Mouse (Mus musculus) kidney, adult 8-10 months (tissue): ENCODE measurements around the gene Cftr.

ENCODE experiments used
- DNase-seq, 2 experiments: peaks; one replicate each; pipeline ENCODE4 v3.0.0; 2022

The Cftr gene

GRCm38 (mm10) chr6:18322950-18323349 is 152.5 kb downstream of the Cftr start:
- no peak for DNase-seq

DNA sequence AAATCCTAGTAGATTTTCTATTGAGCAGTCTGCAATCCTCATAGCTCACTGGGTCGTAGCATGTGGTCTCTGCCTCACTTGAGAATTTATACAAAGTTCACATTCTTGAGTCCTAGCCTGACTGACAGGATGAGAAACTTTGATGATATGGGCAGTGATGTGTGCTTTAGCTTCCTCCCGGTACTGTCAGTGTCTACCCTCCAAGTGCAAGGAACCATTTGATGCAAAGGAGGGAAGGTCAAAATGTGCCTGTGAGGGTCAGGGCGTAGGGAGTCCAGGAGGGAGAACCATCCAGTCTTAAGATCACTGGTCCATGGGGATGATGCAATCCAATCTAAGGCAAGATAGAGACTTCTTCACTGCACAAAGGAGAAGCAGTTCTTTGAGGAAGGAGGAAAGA is 164.9 kb downstream of the Cftr start:
- no peak for DNase-seq

DNA sequence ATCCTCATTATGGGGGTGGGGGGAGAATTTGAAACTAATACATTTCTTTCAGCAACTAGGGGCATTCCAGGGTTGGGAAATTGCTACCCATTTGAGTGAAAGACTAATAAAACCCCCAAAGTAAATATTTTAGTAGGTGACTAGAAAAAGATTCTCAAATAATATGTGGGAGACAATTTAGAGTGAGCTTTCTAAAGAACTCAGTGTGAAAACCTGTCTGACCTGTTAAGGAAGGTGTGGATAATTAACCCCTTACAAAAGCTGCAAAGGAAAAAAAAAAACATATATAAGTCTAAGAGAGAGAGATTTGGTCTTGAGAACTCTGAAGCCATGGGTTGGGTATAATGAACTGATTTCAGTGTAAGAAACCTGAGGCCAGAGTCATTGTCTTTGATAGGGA is 167.8 kb downstream of the Cftr start:
- DNase-seq = no peak

DNA sequence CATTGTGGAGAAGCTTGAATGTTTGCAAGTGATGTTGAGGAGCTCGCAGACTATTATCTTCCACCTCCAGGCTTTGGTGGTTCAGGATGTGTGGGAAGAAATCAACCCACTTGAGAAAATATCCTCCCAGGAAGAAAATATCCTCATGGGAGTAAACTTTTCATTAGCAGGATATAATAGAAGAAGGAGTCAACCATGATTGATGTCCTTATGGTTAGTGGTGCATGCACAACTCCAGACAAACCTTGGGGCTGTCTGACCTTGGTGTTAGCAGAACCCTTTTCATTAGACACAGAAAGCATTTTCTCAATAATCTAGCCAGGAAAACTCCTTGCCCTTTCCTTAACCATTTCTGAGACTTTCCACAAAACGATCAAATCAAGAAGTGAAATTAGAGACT is 173.8 kb downstream of the Cftr start:
- no peak for DNase-seq

- no peak for DNase-seq
These were observed 178.8 kb downstream of the Cftr start for GRCm38 (mm10) chr6:18349153-18349858.

DNA sequence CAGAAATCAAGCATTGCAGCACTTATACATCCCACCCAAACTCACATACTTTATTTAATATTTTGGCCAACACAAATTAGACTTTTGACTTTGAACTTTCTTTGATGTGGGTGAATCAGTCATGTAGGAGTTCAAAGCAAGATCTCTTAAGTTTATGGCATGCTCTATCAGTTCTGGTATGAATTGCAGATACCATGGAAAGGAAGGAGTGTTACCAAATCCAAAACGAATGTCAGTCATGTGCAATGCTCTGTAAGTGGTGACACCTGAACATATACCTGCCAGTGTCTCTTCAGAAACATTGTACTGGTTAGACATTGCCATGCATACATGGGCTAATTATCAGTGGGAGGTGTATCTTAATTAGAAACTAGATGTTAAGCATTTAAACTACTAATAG is 189.7 kb downstream of the Cftr start:
- no peak for DNase-seq

- no peak for DNase-seq
These were observed 190.5 kb downstream of the Cftr start for GRCm38 (mm10) chr6:18360955-18361354.

- DNase-seq = no peak
These were observed 191.7 kb downstream of the Cftr start for GRCm38 (mm10) chr6:18362232-18362631.

- DNase-seq = no peak
These were observed 198.6 kb downstream of the Cftr start for GRCm38 (mm10) chr6:18369054-18369453.

GRCm38 (mm10) chr6:18369723-18370122 is 199.2 kb downstream of the Cftr start:
- no peak for DNase-seq
